Mouse (Mus musculus) ES-E14 (cell line): Measurements from ENCODE around the gene Hnrnpll.

Experiments
- HCFC1 ChIP-seq: IDR thresholded peaks from 2 replicates; pipeline ENCODE4 v1.6.1; 2012; ENCODE audit warnings: low read length, inconsistent platforms, borderline replicate concordance; ENCODE audit not compliant: insufficient read depth
- MAFK ChIP-seq: IDR thresholded peaks from 2 replicates; pipeline ENCODE4 v1.6.1; 2014; ENCODE audit warnings: mild to moderate bottlenecking, low read depth, low read length, inconsistent platforms; ENCODE audit not compliant: insufficient read depth

DNA sequence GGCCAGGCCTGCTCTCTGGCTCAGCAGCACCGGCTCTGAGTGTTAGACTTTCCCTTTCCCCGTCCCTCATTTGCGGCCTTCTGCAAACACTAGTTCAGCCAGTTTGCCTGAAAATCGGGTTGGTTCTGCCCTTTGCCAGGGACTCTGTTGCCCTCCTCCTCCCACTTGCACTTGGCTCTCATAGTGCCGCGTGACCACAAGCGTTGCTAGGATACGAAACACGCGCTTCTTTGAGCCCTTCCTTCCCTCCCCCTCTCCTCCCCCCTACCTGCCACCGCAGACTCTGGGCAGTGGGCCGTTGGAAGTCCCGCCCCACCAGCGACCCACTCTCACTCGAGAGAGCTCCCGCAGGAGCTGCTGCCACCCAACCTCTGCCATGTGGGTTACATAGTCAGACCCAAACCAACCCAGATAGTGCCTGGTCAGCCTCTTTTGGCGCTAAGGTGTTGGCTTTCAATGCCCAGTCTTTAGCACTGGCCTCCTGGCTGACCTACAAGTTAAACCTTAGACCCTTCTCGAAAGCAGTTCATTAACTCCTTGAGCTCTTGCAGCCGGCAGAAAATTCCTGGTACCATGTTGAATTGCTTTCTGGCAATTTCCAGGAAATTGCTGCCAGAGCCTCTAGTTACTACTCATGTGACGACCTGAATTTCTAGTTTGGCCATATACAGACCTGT lies 34.0 kb upstream of the Hnrnpll start:
- no peak for TF ChIP-seq MAFK
- TF ChIP-seq HCFC1: no peak
